Mouse (Mus musculus) stomach, postnatal 0 days (tissue): Measurements from ENCODE around the gene Gatd1. TPM values are rescaled to one million over a fixed set of nuclear protein-coding genes. Genes with fewer than 3 reads are reported as not detected.

Experiments
- ATAC-seq: fragments of 200-750 bp; cut with Nextera tagmentation; 2 replicates; pipeline ENCODE4 v1.8.0; 2017; ENCODE audit not compliant: low FRiP score, low TSS enrichment
- DNase-seq: peaks from one replicate; pipeline ENCODE4 v3.0.0-alpha.2; 2016; ENCODE audit warnings: low spot score
- H3K27ac ChIP-seq: fragments of 300-500 bp; sonication (generic); replicated peaks from 2 replicates; pipeline ENCODE4 v1.5.1; 2014; ENCODE audit warnings: mild to moderate bottlenecking, control low read depth
- H3K27me3 ChIP-seq: fragments of 300-500 bp; sonication (generic); 2 replicates; pipeline ENCODE4 v1.6.1; 2014; ENCODE audit warnings: low read length; ENCODE audit not compliant: control insufficient read depth, insufficient read depth
- H3K36me3 ChIP-seq: fragments of 300-500 bp; sonication (generic); 2 replicates; pipeline ENCODE4 v1.6.1; 2014; ENCODE audit warnings: low read length, mixed read lengths; ENCODE audit not compliant: control insufficient read depth, insufficient read depth
- H3K4me1 ChIP-seq: fragments of 300-500 bp; sonication (generic); replicated peaks from 2 replicates; pipeline ENCODE4 v1.6.1; 2014; ENCODE audit warnings: antibody characterized with exemption; ENCODE audit not compliant: control insufficient read depth, insufficient read depth
- H3K4me2 ChIP-seq: fragments of 300-500 bp; sonication (generic); replicated peaks from 2 replicates; pipeline ENCODE4 v1.6.1; 2014; ENCODE audit warnings: low read depth, mild to moderate bottlenecking, control low read depth, moderate library complexity
- H3K4me3 ChIP-seq: fragments of 300-500 bp; sonication (generic); 2 replicates; pipeline ENCODE4 v1.5.1; 2014; ENCODE audit warnings: low read depth, low read length, control low read depth
- H3K9ac ChIP-seq: fragments of 300-500 bp; sonication (generic); 2 replicates; pipeline ENCODE4 v1.6.1; 2014; ENCODE audit warnings: mild to moderate bottlenecking, low read length, control low read depth, mixed read lengths
- H3K9me3 ChIP-seq: fragments of 300-500 bp; sonication (generic); 2 replicates; pipeline ENCODE4 v1.6.1; 2016; ENCODE audit warnings: low read length; ENCODE audit not compliant: control insufficient read depth
- CTCF ChIP-seq: IDR thresholded peaks from 2 replicates; pipeline ENCODE4 v1.5.1; 2016; ENCODE audit warnings: antibody characterized with exemption, low read depth, mild to moderate bottlenecking, moderate library complexity
- EP300 ChIP-seq: optimal IDR thresholded peaks from 2 replicates; pipeline ENCODE3; 2016; ENCODE audit warnings: antibody characterized with exemption
- WGBS: fragments of 180-500 bp; shearing (Covaris S2); extraction: QIAGEN DNeasy Blood & Tissue Kit; methylation state at CpG from one replicate; pipeline ENCODE4 v1.1.7; 2014; 5-methylcytosine and 5-hydroxymethylcytosine counted together
- polyA plus RNA-seq: library from polyadenylated mRNA; unstranded; fragments of >200 nt; fragmentation: Nextera tagmentation; extraction: Ambion mirVana; gene quantifications from 2 replicates; pipeline ENCODE4 v1.2.1, GENCODE M21; 2015

Gatd1 gene
- polyA plus RNA-seq, 1 experiment from 2014 or later, result 33.8 TPM

DNA sequence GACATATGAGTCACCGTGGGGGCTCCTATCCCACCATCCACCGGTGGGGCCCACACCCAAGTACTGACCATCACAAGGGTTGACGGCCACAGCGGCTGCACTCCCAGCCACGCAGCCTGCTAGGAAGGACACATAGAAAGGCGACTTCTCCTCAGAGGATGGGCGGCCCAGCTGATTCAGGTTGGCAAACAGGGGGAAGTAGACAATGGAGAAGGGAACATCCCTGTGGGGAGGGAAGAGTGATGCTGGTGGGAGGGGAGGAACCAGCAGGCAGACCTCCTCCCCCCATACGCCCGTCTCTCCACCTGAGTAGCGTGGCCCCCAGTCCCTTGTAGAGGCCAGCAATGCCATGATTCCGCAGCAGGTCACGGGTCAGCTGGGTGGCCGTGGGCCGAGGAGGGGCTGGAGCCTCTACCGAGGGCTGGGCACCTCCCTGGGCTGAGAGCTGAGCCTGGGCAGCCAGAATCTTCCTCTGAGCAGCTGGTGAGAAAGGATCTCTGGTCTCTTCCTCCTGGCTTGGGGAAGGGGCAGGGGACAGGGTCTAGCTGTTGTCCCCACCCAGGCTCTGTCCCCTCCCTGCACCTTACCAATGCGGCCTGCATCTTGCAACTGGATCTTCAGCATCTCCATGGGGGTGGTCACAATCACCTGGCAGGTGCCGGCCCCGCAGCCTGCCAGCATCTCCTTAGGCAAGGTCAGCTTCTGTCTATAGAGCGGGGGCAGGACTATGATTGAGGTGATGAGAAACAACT lies 17.7 kb upstream of the Gatd1 start:
- peaks cover 2% of the 10 kb centered on the region; the same call in 1 of the 2 replicates for H3K4me1 ChIP-seq
- peaks cover 11% of the 10 kb centered on the region; the same call in 1 of the 2 replicates for H3K36me3 ChIP-seq
- no peaks in the 10 kb centered on the region for H3K27me3 ChIP-seq
- 93% methylated on average over 19 of the region's 19 CpGs for WGBS
- DNase-seq (no peak), ATAC-seq (no peak)
- no peak overlapping the region for H3K27ac ChIP-seq
- H3K9me3 ChIP-seq, result no peaks in the 10 kb centered on the region
- no peak overlapping the region for H3K4me2 ChIP-seq
- H3K9ac ChIP-seq, result no peak overlapping the region
- TF ChIP-seq CTCF (no peak), EP300 (no peak)
- no peak overlapping the region for H3K4me3 ChIP-seq

DNA sequence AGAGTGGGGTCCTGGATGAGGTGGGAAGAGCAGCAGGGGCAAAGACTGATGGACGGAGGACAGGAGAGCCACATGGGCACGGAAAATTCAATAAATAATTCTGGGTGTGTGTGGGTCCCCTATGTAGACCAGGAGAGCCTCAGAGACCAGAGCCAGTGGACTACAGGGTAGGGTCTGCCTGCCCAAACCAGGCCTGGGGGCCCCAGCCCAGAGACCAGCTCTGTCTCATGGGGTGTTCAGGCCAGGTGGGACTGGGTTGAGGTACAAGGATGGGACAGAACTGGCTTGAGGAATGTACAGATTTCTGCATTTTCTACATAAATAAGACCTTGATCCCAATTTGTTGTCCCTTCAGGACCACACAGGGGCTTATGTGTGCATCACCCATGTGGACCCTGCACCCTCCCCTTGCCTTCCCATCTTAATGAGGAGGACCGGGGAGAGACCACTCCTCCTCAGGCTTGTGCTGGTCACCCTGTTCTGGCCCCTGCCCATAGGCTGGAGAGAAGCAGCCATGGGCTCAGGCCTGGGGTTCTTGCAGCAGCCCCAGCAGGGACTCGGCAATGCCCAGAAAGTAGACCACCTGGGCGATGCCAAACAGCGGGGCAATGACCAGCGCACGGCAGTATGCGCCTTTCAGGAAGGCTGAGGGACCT lies 16.8 kb upstream of the Gatd1 start:
- DNase-seq (no peak), ATAC-seq (no peak)
- Histone ChIP-seq H3K36me3 (peaks cover 11% of the 10 kb centered on the region; the same call in 1 of the 2 replicates), H3K4me1 (peaks cover 1% of the 10 kb centered on the region; the same call in 1 of the 2 replicates), H3K27ac (no peak overlapping the region), H3K9me3 (no peaks in the 10 kb centered on the region), H3K4me2 (no peak overlapping the region), H3K4me3 (no peak overlapping the region), H3K27me3 (no peaks in the 10 kb centered on the region), H3K9ac (no peak overlapping the region)
- TF ChIP-seq EP300, result no peak
- TF ChIP-seq CTCF, result no peak
- WGBS, result 94% methylated on average over 9 of the region's 9 CpGs

DNA sequence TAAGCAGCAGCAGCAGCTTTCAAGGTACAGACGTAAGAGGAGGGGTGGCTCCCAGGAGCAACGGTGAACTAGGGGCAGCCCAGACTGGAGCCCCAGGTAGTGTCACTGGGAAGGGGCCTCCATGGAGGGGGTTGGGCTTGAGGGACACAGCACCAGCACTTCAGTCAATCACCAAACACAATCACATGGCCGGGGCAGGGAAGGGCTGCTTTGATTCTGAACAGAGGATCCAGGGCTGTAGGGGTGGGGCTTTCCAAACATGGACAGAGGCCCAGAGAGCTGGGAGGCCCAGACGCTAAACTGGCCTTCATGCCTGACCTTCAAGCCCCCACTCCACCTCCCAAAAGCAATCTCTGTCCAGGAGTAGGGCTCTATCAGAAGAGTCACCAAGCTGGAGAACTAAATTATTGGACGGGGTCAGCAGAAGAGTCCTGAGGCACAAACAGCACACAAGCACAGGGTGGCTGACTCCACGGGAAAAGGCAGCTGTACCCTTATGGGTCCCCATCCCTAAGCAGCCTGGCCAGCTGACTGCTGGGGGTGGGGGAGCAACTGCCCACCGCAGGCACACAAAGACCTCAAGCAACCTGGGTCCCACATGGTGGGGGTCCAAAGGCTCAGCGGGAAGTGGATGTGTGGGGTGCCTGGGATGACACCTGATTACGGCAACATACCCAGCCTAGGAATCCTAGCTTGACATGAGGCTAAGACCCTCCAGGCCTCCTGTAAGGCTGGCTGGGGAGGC lies 16.1 kb upstream of the Gatd1 start:
- H3K9ac ChIP-seq, result no peak overlapping the region
- H3K27me3 ChIP-seq, result no peaks in the 10 kb centered on the region
- DNase-seq, result no peak
- no peaks in the 10 kb centered on the region for H3K9me3 ChIP-seq
- no peak overlapping the region for H3K27ac ChIP-seq
- no peak overlapping the region for H3K4me3 ChIP-seq
- H3K4me1 ChIP-seq, result no peaks in the 10 kb centered on the region; the same call in 1 of the 2 replicates
- 57% methylated on average over 9 of the region's 9 CpGs for WGBS
- no peak overlapping the region for H3K4me2 ChIP-seq
- peaks cover 11% of the 10 kb centered on the region; the same call in 1 of the 2 replicates for H3K36me3 ChIP-seq
- ATAC-seq, result no peak
- TF ChIP-seq CTCF, result no peak

DNA sequence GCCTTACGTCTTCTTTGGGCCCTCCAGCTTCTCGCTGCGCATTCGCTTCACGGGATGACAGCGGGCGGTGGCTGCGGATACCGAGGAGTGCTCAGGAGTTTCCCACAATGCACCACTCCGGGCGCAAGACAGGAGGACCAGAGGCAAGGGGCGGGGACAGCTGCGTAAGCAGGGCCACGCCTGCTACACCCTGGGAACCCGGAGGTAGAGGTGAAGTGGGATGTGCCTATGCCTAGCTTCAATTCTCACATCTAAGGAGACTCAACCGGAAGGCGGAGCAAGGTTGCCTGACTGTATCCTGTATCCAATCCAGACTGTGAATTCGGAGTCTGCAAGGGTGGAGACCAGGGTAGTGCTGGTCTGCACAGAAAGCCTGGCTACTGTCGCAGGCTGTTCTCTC lies 15.4 kb upstream of the Gatd1 start, which contains the start of gene Cend1:
Gene Cend1 (minus strand): TSS at position 182 of the 400 bp plus-strand sequence.
- DNase-seq (peak; percentile 75), ATAC-seq (peak; percentile 74)
- Histone ChIP-seq H3K27ac (no peak within 1 kb of the TSS), H3K27me3 (no peaks in the 10 kb centered on the region), H3K36me3 (peaks cover 11% of the 10 kb centered on the region; the same call in 1 of the 2 replicates), H3K9me3 (no peaks in the 10 kb centered on the region), H3K4me2 (peak within 1 kb of the TSS; percentile 23; the same call in 1 of the 2 replicates), H3K4me3 (no peak within 1 kb of the TSS), H3K4me1 (no peaks in the 10 kb centered on the region; the same call in 1 of the 2 replicates), H3K9ac (no peak within 1 kb of the TSS)
- no peak for TF ChIP-seq CTCF
- no peak for TF ChIP-seq EP300
- WGBS, result 4% methylated on average over 19 of the region's 19 CpGs

DNA sequence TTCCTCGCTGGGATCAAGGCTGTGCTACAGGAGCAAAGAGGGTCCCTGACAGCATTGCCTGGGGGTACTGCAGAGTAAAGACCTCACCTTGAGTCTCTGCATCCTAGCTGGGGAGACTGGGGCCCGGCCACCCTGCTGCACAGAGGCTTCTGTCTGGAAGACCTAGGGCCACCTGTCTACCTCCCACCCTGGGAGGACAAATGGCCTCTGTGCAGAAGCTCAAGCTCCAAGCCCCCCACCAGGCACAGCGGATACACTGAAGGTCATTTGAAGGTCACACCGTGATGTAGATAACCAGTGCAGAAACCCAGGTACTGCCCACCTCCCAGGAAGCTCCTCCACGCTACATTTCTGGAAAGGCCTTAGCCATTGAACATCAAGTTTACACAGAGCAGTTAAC lies 14.8 kb upstream of the Gatd1 start:
- DNase-seq (no peak), ATAC-seq (no peak)
- H3K27ac ChIP-seq, result no peak overlapping the region
- H3K9ac ChIP-seq, result no peak overlapping the region
- H3K27me3 ChIP-seq, result no peaks in the 10 kb centered on the region
- WGBS, result 45% methylated on average over 5 of the region's 5 CpGs
- TF ChIP-seq EP300 (no peak), CTCF (no peak)
- no peak overlapping the region for H3K4me3 ChIP-seq
- no peaks in the 10 kb centered on the region; the same call in 1 of the 2 replicates for H3K4me1 ChIP-seq
- H3K9me3 ChIP-seq, result no peaks in the 10 kb centered on the region
- H3K36me3 ChIP-seq, result peaks cover 11% of the 10 kb centered on the region; the same call in 1 of the 2 replicates
- no peak overlapping the region for H3K4me2 ChIP-seq
